Mouse (Mus musculus) MEL (cell line): ENCODE data around the gene Dnajb8.

Experiments
- CHD2 ChIP-seq: IDR thresholded peaks from 2 replicates; pipeline ENCODE4 v1.6.1; 2011; ENCODE audit warnings: low read length, improper control_type of control experiment
- CTCF ChIP-seq, 3 experiments: IDR thresholded peaks in 2 of 3; conservative IDR thresholded peaks in 1 of 3; 2 replicates each; pipeline ENCODE4 v1.5.1; 2011 to 2012; ENCODE audit warnings: low read length in 3 of 3, low read depth in 2 of 3, mild to moderate bottlenecking in 2 of 3, improper control_type of control experiment in 1 of 3, inconsistent platforms in 1 of 3, mixed read lengths in 1 of 3, moderate library complexity in 1 of 3; ENCODE audit not compliant: control insufficient read depth in 1 of 3, insufficient read depth in 1 of 3, poor library complexity in 1 of 3, severe bottlenecking in 1 of 3
- JUND ChIP-seq: IDR thresholded peaks from 2 replicates; pipeline ENCODE4 v1.6.1; 2011; ENCODE audit warnings: low read depth, mild to moderate bottlenecking, improper control_type of control experiment, low read length
- MAX ChIP-seq: IDR thresholded peaks from 2 replicates; pipeline ENCODE4 v1.6.1; 2011; ENCODE audit warnings: low read length, improper control_type of control experiment
- MYC ChIP-seq: IDR thresholded peaks from 2 replicates; pipeline ENCODE4 v1.6.1; 2011; ENCODE audit warnings: low read depth, mild to moderate bottlenecking, low read length, improper control_type of control experiment, moderate library complexity
- NRF1 ChIP-seq: IDR thresholded peaks from 2 replicates; pipeline ENCODE4 v1.6.1; 2014; ENCODE audit warnings: low read depth, mild to moderate bottlenecking, inconsistent platforms, low read length, improper control_type of control experiment, moderate library complexity; ENCODE audit not compliant: poor library complexity, insufficient read depth, severe bottlenecking
- SMC3 ChIP-seq: IDR thresholded peaks from 2 replicates; pipeline ENCODE4 v1.6.1; 2011; ENCODE audit warnings: low read depth, low read length, improper control_type of control experiment
- TCF12 ChIP-seq: IDR thresholded peaks from 2 replicates; pipeline ENCODE4 v1.6.1; 2014; ENCODE audit warnings: low read depth, mild to moderate bottlenecking, inconsistent platforms, low read length, improper control_type of control experiment, moderate library complexity
- USF1 ChIP-seq: IDR thresholded peaks from 2 replicates; pipeline ENCODE4 v1.6.1; 2014; ENCODE audit warnings: low read depth, mild to moderate bottlenecking, inconsistent platforms, low read length, improper control_type of control experiment, moderate library complexity
- ZC3H11A ChIP-seq: IDR thresholded peaks from 2 replicates; pipeline ENCODE4 v1.6.1; 2012; ENCODE audit warnings: low read depth, mild to moderate bottlenecking, inconsistent platforms, low read length, improper control_type of control experiment

- TF ChIP-seq CTCF (IDR thresholded peaks at IDR 0.05 in 2 of 3, conservative IDR thresholded peaks at IDR 0.05 in 1 of 3; ENCODE audit: control insufficient read depth in 1 of 3, insufficient read depth in 1 of 3, low read depth in 2 of 3, low read length in 3 of 3, poor library complexity in 1 of 3, severe bottlenecking in 1 of 3) (no peak), NRF1 (no peak), USF1 (no peak), SMC3 (no peak), MAX (no peak), JUND (no peak), CHD2 (no peak), MYC (no peak), ZC3H11A (no peak), TCF12 (no peak)
Observed at GRCm38 (mm10) chr6:88188148-88188547, 33.9 kb upstream of the Dnajb8 start.
